Mouse (Mus musculus): ENCODE measurements around the gene Gm4737. TPM values are rescaled to one million over a fixed set of nuclear protein-coding genes. Genes with fewer than 3 reads are reported as not detected.

The Gm4737 gene
- polyA plus RNA-seq, 1 experiment from 2014 or later: 3.3 TPM

GRCm38 (mm10) chr16:46104491-46104890 is 50.4 kb downstream of the Gm4737 start:
- H3K27ac ChIP-seq (ENCODE audit: low read depth, low read length): no peak overlapping the region
- WGBS (ENCODE audit: insufficient replicate concordance): 66% methylated on average over 9 of the region's 9 CpGs
- no peak for ATAC-seq (replicated peaks; ENCODE audit: insufficient number of reproducible peaks, low FRiP score, low TSS enrichment)
- H3K9me3 ChIP-seq (replicated peaks; ENCODE audit: control insufficient read depth, low read length): no peaks in the 10 kb centered on the region
- H3K27me3 ChIP-seq (ENCODE audit: control insufficient read depth, insufficient read depth, low read length): no peaks in the 10 kb centered on the region
- H3K4me1 ChIP-seq (ENCODE audit: control insufficient read depth, insufficient read depth, low read length): no peaks in the 10 kb centered on the region
- H3K9ac ChIP-seq (ENCODE audit: low read depth, low read length): no peak overlapping the region
- H3K4me3 ChIP-seq (ENCODE audit: low read depth, low read length): no peak overlapping the region
- H3K4me2 ChIP-seq: no peak overlapping the region
- H3K36me3 ChIP-seq (ENCODE audit: control insufficient read depth, insufficient read depth, low read length): no peaks in the 10 kb centered on the region

Other genes starting within 250 kb of the Gm4737 start
- 37.3 and 38.2 TPM in 2 replicates for gene Phldb2, start 201.5 kb downstream of the Gm4737 start, polyA plus RNA-seq (2014; fragmentation: Nextera tagmentation; extraction: Ambion mirVana)
- 0.49 and 0.83 TPM in 2 replicates for gene Plcxd2, start 144.9 kb downstream of the Gm4737 start, polyA plus RNA-seq (2014; fragmentation: Nextera tagmentation; extraction: Ambion mirVana)
- 0.13 TPM in 1 of 2 replicates, not detected in the other for gene Cd96, start 34.8 kb downstream of the Gm4737 start, polyA plus RNA-seq (2014; fragmentation: Nextera tagmentation; extraction: Ambion mirVana)

All from heart, embryonic 11.5 days (tissue).